Mouse (Mus musculus) limb, embryonic 15.5 days (tissue): ENCODE results near the gene Igfals. TPM values are rescaled to one million over a fixed set of nuclear protein-coding genes. Genes with fewer than 3 reads are reported as not detected.

Source experiments
- ATAC-seq: fragments of 200-750 bp; cut with Nextera tagmentation; 2 replicates; pipeline ENCODE4 v1.8.0; 2017; ENCODE audit warnings: low read depth, moderate TSS enrichment; ENCODE audit not compliant: insufficient number of reproducible peaks, low FRiP score, low TSS enrichment
- H3K27ac ChIP-seq: fragments of 300-500 bp; sonication (generic); 2 replicates; pipeline ENCODE4 v1.5.1; 2015; ENCODE audit warnings: moderate library complexity, mild to moderate bottlenecking, inconsistent platforms
- H3K27me3 ChIP-seq: fragments of 300-500 bp; sonication (generic); 2 replicates; pipeline ENCODE4 v1.6.1; 2015; ENCODE audit warnings: inconsistent platforms
- H3K36me3 ChIP-seq: fragments of 300-500 bp; sonication (generic); 2 replicates; pipeline ENCODE4 v1.6.1; 2015; ENCODE audit warnings: inconsistent platforms
- H3K4me1 ChIP-seq: fragments of 300-500 bp; sonication (generic); 2 replicates; pipeline ENCODE4 v1.6.1; 2015; ENCODE audit warnings: inconsistent platforms
- H3K4me2 ChIP-seq: fragments of 300-500 bp; sonication (generic); 2 replicates; pipeline ENCODE4 v1.6.1; 2015; ENCODE audit warnings: mild to moderate bottlenecking, inconsistent platforms
- H3K4me3 ChIP-seq: fragments of 300-500 bp; sonication (generic); 2 replicates; pipeline ENCODE4 v1.5.1; 2015; ENCODE audit warnings: mild to moderate bottlenecking, inconsistent platforms
- H3K9ac ChIP-seq: fragments of 300-500 bp; sonication (generic); 2 replicates; pipeline ENCODE4 v1.6.1; 2015; ENCODE audit warnings: inconsistent platforms
- H3K9me3 ChIP-seq: fragments of 300-500 bp; sonication (generic); 2 replicates; pipeline ENCODE4 v1.6.1; 2016; ENCODE audit warnings: inconsistent platforms
- WGBS: fragments of 180-500 bp; shearing (Covaris S2); methylation state at CpG from one replicate; pipeline ENCODE4 v1.1.7; 2015; 5-methylcytosine and 5-hydroxymethylcytosine counted together
- polyA plus RNA-seq: library from polyadenylated mRNA; unstranded; fragments of >200 nt; fragmentation: Nextera tagmentation; extraction: Ambion mirVana; gene quantifications from 2 replicates; pipeline ENCODE4 v1.2.1, GENCODE M21; 2015

The Igfals gene
- 0.29 and 0.58 TPM in 2 replicates for polyA plus RNA-seq

DNA sequence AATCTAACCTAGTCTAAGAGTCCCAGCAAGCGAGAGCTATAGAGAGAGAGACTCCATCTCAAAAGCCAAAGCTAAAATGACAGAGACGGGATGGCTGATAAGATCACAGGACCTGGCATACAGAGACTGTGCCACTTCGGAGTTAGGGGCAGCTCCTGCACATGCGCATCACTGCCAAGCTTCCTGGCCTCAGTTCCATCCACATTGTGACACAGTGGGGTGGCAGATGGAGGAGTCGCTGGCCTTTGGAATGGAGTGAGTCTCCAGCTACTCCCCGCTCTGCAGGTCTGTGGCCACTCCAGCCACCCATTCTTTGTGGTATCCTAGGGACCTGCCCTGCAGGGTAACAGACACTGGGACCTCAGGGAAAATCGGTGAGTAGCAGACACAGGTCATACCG, at the start of gene Igfals:
Gene Igfals (plus strand): TSS at position 222 of the 400 bp plus-strand sequence.
- WGBS = 88% methylated on average over 8 of the region's 8 CpGs
- Histone ChIP-seq H3K27me3 (no peaks in the 10 kb centered on the region), H3K27ac (no peak within 1 kb of the TSS), H3K9ac (no peak within 1 kb of the TSS), H3K9me3 (no peaks in the 10 kb centered on the region), H3K4me3 (no peak within 1 kb of the TSS), H3K36me3 (peaks cover 45% of the 10 kb centered on the region), H3K4me1 (no peaks in the 10 kb centered on the region), H3K4me2 (no peak within 1 kb of the TSS)
- ATAC-seq = no peak

DNA sequence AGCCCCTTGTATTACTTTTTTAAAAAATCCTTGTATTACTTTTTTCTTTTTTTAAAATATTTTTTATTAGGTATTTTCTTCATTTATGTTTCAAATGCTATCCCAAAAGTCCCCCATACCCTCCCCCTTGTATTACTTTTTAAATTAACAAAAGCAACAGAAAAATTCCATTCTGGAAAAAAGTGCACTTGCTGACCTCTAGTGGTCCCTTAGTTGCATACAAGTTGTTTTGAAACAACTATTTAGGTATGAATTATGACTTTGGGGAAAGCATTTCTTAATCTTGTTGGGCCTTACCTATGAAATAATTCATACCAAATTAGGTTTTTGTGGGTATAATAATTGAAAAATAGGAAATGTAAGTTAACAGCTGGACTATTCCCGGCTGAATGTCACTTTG, 48.3 kb upstream of the Igfals start:
- no peak overlapping the region for H3K27ac ChIP-seq
- 0 out of 2 replicates have a peak, but pooled peaks cover 5% of the 10 kb centered on the region for H3K27me3 ChIP-seq
- no peak overlapping the region for H3K9ac ChIP-seq
- no peaks in the 10 kb centered on the region for H3K36me3 ChIP-seq
- no peak for ATAC-seq
- 21% methylated on average over 1 of the region's 1 CpGs for WGBS
- no peak overlapping the region for H3K4me2 ChIP-seq
- H3K9me3 ChIP-seq = no peaks in the 10 kb centered on the region
- H3K4me3 ChIP-seq = no peak overlapping the region
- H3K4me1 ChIP-seq = no peaks in the 10 kb centered on the region

DNA sequence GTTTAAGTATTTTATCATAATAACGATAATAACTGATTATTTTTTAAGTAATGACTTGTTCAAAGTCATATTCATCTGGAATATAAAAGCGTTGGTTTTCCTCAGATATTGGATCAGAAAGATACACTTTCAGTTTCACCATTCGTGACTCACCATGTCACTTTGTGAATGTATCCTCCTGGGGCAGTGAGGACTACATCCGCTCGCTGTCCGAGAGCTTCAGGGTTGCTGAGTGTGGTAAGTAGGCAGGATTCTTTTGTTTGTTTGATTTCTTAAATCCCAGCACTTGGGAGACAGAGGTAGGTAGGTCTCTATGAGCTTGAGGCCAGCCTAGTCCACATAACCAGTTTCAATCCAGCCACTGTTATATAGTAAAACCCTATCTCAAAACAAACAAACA, 47.6 kb upstream of the Igfals start:
- Histone ChIP-seq H3K4me2 (no peak overlapping the region), H3K27me3 (0 out of 2 replicates have a peak, but pooled peaks cover 5% of the 10 kb centered on the region), H3K9ac (no peak overlapping the region), H3K27ac (no peak overlapping the region), H3K36me3 (no peaks in the 10 kb centered on the region), H3K4me3 (no peak overlapping the region), H3K4me1 (no peaks in the 10 kb centered on the region), H3K9me3 (no peaks in the 10 kb centered on the region)
- ATAC-seq = no peak
- 48% methylated on average over 6 of the region's 6 CpGs for WGBS

DNA sequence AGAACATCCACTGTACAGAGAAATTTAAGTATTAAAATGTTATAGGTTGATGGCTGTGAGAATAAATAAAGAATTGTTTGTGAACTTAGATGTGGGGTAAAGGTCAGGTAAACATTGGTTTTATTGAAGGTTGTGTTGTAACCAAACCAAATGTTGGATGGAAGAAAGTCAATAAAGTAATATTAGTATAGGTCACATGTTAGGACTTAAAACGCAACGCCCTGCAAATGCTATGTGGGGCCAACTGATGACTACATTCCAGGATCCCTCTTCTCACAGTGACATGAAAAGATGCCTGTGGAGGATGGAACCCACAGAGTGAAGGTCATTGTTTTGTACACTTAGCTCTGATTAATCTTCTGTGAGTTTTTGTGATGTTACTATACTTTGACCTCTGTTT, 46.3 kb upstream of the Igfals start:
- Histone ChIP-seq H3K4me1 (no peaks in the 10 kb centered on the region), H3K36me3 (no peaks in the 10 kb centered on the region), H3K27me3 (peaks cover 3% of the 10 kb centered on the region; the same call in 1 of the 2 replicates), H3K4me2 (no peak overlapping the region), H3K9ac (no peak overlapping the region), H3K9me3 (no peaks in the 10 kb centered on the region), H3K4me3 (no peak overlapping the region), H3K27ac (no peak overlapping the region)
- no peak for ATAC-seq
- WGBS = 60% methylated on average over 2 of the region's 2 CpGs

DNA sequence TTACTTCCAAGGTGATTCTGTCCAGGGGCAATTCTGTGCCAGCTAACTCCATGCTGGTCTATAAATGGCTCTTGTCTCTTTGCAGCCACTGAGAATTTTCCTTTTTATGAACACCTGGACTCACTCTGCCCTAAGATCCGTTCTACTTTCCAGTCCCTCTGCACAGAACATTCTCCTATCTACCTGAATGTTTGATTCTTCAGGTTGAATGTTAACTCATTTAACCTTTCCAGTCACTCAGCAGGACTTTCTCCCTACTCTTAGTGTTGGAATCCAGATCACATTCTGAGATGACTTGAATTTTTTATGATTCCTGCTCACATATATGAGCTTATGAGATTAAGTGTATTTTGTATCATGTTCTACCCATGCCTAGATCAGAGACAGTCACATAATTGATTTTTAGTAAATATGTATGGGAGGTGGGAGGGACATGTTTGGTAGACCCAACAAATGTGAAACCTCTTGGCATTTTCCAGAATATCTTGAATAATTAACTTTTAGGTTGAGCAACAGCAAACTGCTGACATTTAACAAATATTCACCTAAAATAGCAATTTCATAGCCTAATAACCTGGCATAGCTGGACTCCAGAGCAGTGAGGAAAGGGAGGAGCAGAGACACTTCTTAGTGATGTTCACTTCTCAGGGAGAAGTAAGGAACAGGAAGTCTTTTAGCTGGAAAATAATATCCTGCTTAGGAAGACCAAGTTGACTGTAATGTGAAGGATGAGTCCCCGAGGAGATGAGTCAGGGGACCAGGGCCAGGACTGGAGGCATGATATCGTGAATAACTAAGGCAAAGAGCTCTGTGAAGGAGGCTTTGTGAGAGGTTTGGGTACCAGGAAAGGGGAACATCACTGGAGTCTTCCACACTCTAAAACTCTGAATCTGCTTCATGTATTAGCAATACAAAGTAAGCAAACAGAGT, 44.2 kb upstream of the Igfals start:
- Histone ChIP-seq H3K27ac (no peak overlapping the region), H3K27me3 (peaks cover 8% of the 10 kb centered on the region; the same call in 1 of the 2 replicates), H3K36me3 (no peaks in the 10 kb centered on the region), H3K9ac (no peak overlapping the region), H3K9me3 (no peaks in the 10 kb centered on the region), H3K4me3 (no peak overlapping the region), H3K4me2 (no peak overlapping the region), H3K4me1 (no peaks in the 10 kb centered on the region)
- no peak for ATAC-seq
- WGBS = 48% methylated on average over 3 of the region's 3 CpGs

DNA sequence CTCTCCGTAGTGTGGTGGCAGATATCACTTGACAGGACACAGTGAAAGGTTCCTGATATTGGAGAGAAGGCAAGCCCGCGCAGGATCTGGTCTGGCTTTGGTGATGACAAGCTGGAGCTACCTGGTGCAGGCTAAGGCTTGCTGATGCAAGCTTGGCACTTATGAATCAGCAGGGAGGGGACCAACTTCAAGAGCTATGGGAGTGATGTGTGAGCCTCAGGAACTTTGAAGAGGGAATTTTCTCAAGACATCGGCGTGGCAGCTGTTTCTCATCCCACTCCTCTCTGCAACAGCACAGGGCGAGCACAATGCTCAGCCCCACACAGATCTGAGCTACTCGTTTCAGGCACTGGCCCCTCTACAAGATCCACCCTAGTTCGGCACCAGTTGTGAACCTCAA, 26.0 kb upstream of the Igfals start, which contains the start of gene Hagh:
Gene Hagh (plus strand): TSS at position 302 of the 400 bp plus-strand sequence.
- H3K4me2 ChIP-seq = 0 out of 2 replicates have a peak within 1 kb of the TSS, but pooled peaks have one; percentile 7
- no peak for ATAC-seq
- no peak within 1 kb of the TSS for H3K9ac ChIP-seq
- no peaks in the 10 kb centered on the region for H3K9me3 ChIP-seq
- H3K27me3 ChIP-seq = peaks cover 18% of the 10 kb centered on the region
- no peaks in the 10 kb centered on the region for H3K4me1 ChIP-seq
- H3K27ac ChIP-seq = peak within 1 kb of the TSS; percentile 43
- 60% methylated on average over 8 of the region's 8 CpGs for WGBS
- H3K36me3 ChIP-seq = no peaks in the 10 kb centered on the region
- no peak within 1 kb of the TSS; the same call in 1 of the 2 replicates for H3K4me3 ChIP-seq

DNA sequence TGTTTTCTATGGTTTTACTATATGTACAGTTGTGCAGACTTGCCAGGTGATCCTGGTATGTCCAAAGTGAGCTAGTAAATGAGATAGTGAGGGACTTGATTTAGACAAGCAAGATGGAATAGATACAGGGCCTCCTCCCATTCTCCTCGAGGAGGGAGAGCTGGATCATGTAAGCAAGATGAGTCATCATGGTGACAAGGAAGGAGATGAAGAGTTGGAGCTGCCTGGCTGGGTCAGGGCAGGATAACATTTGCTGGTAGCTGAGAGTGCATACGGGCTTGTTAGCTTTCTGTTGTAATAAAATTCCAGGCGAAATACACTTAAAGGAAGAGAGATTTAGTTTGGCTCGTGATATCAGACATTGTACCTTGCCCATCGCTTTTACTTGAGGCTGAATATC, 25.5 kb upstream of the Igfals start:
- Histone ChIP-seq H3K4me3 (no peak overlapping the region; the same call in 1 of the 2 replicates), H3K27ac (peak overlapping the region; percentile 43; the same call in 1 of the 2 replicates), H3K9me3 (no peaks in the 10 kb centered on the region), H3K36me3 (no peaks in the 10 kb centered on the region), H3K27me3 (peaks cover 22% of the 10 kb centered on the region), H3K4me2 (0 out of 2 replicates have a peak overlapping the region, but pooled peaks have one; percentile 7), H3K9ac (no peak overlapping the region), H3K4me1 (no peaks in the 10 kb centered on the region)
- 55% methylated on average over 5 of the region's 5 CpGs for WGBS
- no peak for ATAC-seq

DNA sequence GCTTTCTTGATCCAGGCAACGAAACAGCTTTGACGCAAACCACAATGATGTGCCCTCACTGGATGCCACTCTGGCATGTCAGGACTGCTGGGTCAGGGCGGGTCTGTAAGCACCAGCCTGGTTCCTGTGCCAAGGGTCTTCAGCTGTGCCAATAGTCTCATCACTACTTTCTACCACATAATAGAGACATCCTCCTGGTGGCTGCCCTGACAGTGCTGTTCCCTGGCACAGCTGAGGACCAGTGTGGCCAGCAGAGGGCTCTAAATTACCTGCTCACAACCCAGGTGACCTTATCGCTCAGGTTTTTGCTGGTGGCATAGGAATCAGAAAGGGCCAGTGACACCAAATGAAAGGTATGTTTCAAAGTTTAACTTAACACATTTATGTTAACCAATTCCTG, 24.7 kb upstream of the Igfals start:
- Histone ChIP-seq H3K36me3 (no peaks in the 10 kb centered on the region), H3K4me1 (no peaks in the 10 kb centered on the region), H3K4me3 (no peak overlapping the region), H3K9ac (no peak overlapping the region), H3K4me2 (no peak overlapping the region), H3K27me3 (peaks cover 23% of the 10 kb centered on the region), H3K27ac (no peak overlapping the region), H3K9me3 (no peaks in the 10 kb centered on the region)
- no peak for ATAC-seq
- WGBS = 50% methylated on average over 4 of the region's 4 CpGs

DNA sequence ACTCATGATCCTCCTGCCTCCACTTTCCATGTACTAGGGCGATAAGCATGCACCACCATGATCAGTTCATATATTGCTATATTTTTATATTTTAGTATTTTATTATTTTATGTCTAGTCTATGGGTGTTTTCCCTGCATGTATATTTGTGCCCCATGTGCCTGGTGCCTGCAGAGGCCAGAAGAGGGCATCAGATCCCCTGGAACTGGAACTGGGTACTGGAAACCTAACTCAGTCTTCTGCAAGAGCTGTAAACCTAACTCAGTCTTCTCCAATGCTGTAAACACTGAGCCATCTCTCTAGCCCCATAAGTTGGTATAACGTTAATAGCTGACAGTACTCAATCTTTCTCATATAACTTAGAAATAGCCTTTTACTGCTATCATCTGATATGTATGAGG, 23.2 kb upstream of the Igfals start:
- ATAC-seq = no peak
- Histone ChIP-seq H3K4me1 (no peaks in the 10 kb centered on the region), H3K27ac (no peak overlapping the region), H3K4me3 (no peak overlapping the region), H3K4me2 (no peak overlapping the region), H3K36me3 (no peaks in the 10 kb centered on the region), H3K9me3 (no peaks in the 10 kb centered on the region), H3K9ac (no peak overlapping the region), H3K27me3 (peaks cover 23% of the 10 kb centered on the region)
- 56% methylated on average over 2 of the region's 2 CpGs for WGBS

DNA sequence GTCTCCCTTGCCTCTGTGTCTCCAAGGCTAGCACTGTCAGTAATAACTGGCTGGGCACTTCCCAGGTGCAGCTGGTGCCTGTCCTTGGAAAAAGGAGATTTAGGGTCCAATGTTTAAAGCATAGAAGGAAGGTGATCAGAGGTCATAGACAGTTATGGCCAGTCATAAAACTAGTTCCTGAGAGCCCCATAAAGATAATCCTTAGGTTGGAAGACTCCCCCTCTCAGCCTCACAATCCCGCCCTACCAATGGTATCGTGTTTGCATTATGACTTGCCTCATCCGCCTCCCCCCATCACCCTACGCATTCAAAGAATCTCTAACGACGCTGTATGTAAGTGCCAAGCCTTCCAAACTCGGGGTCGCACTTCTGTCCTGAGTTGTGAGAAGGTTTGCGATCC, 21.3 kb upstream of the Igfals start:
- Histone ChIP-seq H3K36me3 (no peaks in the 10 kb centered on the region), H3K9ac (no peak overlapping the region), H3K27me3 (peaks cover 23% of the 10 kb centered on the region), H3K9me3 (no peaks in the 10 kb centered on the region), H3K4me3 (no peak overlapping the region), H3K4me1 (peaks cover 8% of the 10 kb centered on the region; the same call in 1 of the 2 replicates), H3K27ac (no peak overlapping the region), H3K4me2 (no peak overlapping the region)
- 27% methylated on average over 9 of the region's 9 CpGs for WGBS
- ATAC-seq = no peak

DNA sequence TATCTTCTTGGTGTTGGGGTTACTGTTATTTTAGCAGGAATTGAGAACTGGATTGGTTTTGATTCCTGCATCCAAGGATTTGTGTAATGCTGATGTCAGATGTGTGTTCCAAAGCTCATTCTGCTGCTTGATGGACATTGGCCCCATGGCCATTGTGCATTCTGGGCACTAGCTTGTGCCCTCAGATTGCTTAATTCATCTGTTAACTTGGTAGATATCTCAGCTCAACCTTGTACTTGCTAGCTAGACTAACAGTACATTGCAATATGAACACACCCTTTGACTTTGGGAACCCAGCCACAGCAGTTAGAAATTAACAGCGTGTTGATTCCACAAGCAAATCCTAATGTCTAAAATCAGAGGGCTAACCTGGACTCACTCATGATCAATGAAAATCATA, 18.4 kb upstream of the Igfals start:
- H3K4me2 ChIP-seq = no peak overlapping the region
- WGBS = 86% methylated on average over 1 of the region's 1 CpGs
- no peak overlapping the region for H3K9ac ChIP-seq
- no peak for ATAC-seq
- no peaks in the 10 kb centered on the region for H3K9me3 ChIP-seq
- H3K36me3 ChIP-seq = no peaks in the 10 kb centered on the region
- no peak overlapping the region for H3K27ac ChIP-seq
- H3K4me3 ChIP-seq = no peak overlapping the region
- H3K4me1 ChIP-seq = peaks cover 18% of the 10 kb centered on the region
- peaks cover 23% of the 10 kb centered on the region for H3K27me3 ChIP-seq

DNA sequence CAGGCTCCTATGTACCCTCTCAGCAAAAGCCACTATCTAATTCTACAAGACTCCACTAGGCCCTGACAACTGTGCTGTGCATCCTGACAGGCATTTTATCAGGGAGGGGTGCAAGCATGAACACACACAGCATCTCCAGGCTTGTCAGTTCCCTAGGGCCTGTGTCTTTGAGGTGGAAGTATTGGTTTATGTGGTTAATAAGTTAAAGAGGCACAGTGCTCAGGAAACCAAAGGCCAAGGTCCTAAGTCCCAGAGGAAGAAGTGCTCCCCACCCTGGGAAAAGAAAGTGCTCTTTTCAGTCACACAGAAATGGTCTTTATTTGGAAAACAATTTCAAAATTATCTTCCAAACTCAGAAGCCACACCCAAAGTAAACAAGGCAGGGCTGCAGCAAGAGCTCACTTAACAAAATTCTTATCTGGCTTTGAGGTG, 17.2 kb upstream of the Igfals start:
- no peak overlapping the region for H3K9ac ChIP-seq
- peak overlapping the region; percentile 92; the same call in 1 of the 2 replicates for H3K4me2 ChIP-seq
- peaks cover 23% of the 10 kb centered on the region for H3K27me3 ChIP-seq
- peaks cover 11% of the 10 kb centered on the region for H3K36me3 ChIP-seq
- no peak for ATAC-seq
- no peak overlapping the region for H3K27ac ChIP-seq
- peaks cover 18% of the 10 kb centered on the region for H3K4me1 ChIP-seq
- no peaks in the 10 kb centered on the region for H3K9me3 ChIP-seq
- peak overlapping the region; percentile 95; the same call in 1 of the 2 replicates for H3K4me3 ChIP-seq
